Mouse (Mus musculus) E14TG2a.4 (cell line): Measurements from ENCODE around the gene Fam25c.

ENCODE experiments used
- CTCF ChIP-seq: conservative IDR thresholded peaks from 2 replicates; pipeline ENCODE4 v1.5.1; 2014; ENCODE audit warnings: low read length
- NANOG ChIP-seq: IDR thresholded peaks from 2 replicates; pipeline ENCODE4 v1.6.1; 2014; ENCODE audit warnings: borderline replicate concordance, low read length, mixed read lengths

- TF ChIP-seq CTCF = no peak
- no peak for TF ChIP-seq NANOG
These were observed 44.1 kb downstream of the Fam25c start for GRCm38 (mm10) chr14:34311021-34311631.
